Mouse (Mus musculus) C2C12 (cell line): ENCODE measurements around the gene Slc9b2. TPM values are rescaled to one million over a fixed set of nuclear protein-coding genes. Genes with fewer than 3 reads are reported as not detected.

ENCODE experiments used
- H3K27me3 ChIP-seq: one replicate; pipeline ENCODE4 v1.6.1; 2011; ENCODE audit not compliant: control insufficient read depth, insufficient read depth, insufficient read length
- H3K36me3 ChIP-seq: one replicate; pipeline ENCODE4 v1.6.1; 2011; ENCODE audit not compliant: control insufficient read depth, insufficient read depth
- H3K4me3 ChIP-seq: one replicate; pipeline ENCODE4 v1.5.1; 2011; ENCODE audit warnings: mild to moderate bottlenecking, control low read depth; ENCODE audit not compliant: poor library complexity, insufficient read depth, severe bottlenecking
- H3K79me2 ChIP-seq: one replicate; pipeline ENCODE4 v1.6.1; 2011; ENCODE audit not compliant: control insufficient read depth, insufficient read depth
- H3K79me3 ChIP-seq: one replicate; pipeline ENCODE4 v1.6.1; 2011; ENCODE audit warnings: low read depth, control low read depth
- H3ac ChIP-seq: one replicate; pipeline ENCODE3; 2011; ENCODE audit warnings: low read depth; ENCODE audit not compliant: control insufficient read depth, insufficient read length
- CEBPB ChIP-seq: IDR thresholded peaks from one replicate; pipeline ENCODE4 v1.6.1; 2011; ENCODE audit warnings: low read depth, mild to moderate bottlenecking, control low read depth, moderate library complexity
- CTCF ChIP-seq: IDR thresholded peaks from one replicate; pipeline ENCODE4 v1.5.1; 2011; ENCODE audit not compliant: control insufficient read depth, insufficient read depth, insufficient read length
- FOSL1 ChIP-seq: IDR thresholded peaks from one replicate; pipeline ENCODE4 v1.8.0; 2011; ENCODE audit warnings: mild to moderate bottlenecking, low read length; ENCODE audit not compliant: poor library complexity, insufficient read depth, severe bottlenecking
- MAX ChIP-seq: IDR thresholded peaks from one replicate; pipeline ENCODE4 v1.6.1; 2011; ENCODE audit warnings: mild to moderate bottlenecking, control low read depth
- MYOD1 ChIP-seq: IDR thresholded peaks from one replicate; pipeline ENCODE4 v1.6.1; 2011; ENCODE audit warnings: low read depth; ENCODE audit not compliant: control insufficient read depth, insufficient read length
- MYOG ChIP-seq: IDR thresholded peaks from one replicate; pipeline ENCODE4 v1.6.1; 2011; ENCODE audit not compliant: control insufficient read depth, insufficient read length; ENCODE audit errors: extremely low read depth
- USF1 ChIP-seq: IDR thresholded peaks from one replicate; pipeline ENCODE4 v1.6.1; 2011; ENCODE audit warnings: low read depth, mild to moderate bottlenecking, control low read depth, moderate library complexity
- long read RNA-seq, 2 experiments: library from polyadenylated mRNA; unstranded; transcript quantifications; one replicate each; pipeline ENCODE4 v2.0.0; 2019 to 2020
- polyA plus RNA-seq: library from polyadenylated mRNA; unstranded; fragments of >200 nt; fragmentation: generic; extraction: Trizol; gene quantifications from one replicate; pipeline ENCODE4 v1.2.1, GENCODE M21; 2012; ENCODE audit warnings: missing spikeins

Slc9b2 gene
- 0.22 TPM for polyA plus RNA-seq
- long read RNA-seq, experiment 1, full-length matches to known transcripts, result 1 of 1 reads
- long read RNA-seq, experiment 1, partial matches to known transcripts, result 0 of 1 reads
- long read RNA-seq, experiment 1, other reads (novel, unspliced or antisense), result 0 of 1 reads
- long read RNA-seq, experiment 2, full-length matches to known transcripts, result 1 of 2 reads
- long read RNA-seq, experiment 2, partial matches to known transcripts, result 0 of 2 reads
- long read RNA-seq, experiment 2, other reads (novel, unspliced or antisense), result 1 of 2 reads

DNA sequence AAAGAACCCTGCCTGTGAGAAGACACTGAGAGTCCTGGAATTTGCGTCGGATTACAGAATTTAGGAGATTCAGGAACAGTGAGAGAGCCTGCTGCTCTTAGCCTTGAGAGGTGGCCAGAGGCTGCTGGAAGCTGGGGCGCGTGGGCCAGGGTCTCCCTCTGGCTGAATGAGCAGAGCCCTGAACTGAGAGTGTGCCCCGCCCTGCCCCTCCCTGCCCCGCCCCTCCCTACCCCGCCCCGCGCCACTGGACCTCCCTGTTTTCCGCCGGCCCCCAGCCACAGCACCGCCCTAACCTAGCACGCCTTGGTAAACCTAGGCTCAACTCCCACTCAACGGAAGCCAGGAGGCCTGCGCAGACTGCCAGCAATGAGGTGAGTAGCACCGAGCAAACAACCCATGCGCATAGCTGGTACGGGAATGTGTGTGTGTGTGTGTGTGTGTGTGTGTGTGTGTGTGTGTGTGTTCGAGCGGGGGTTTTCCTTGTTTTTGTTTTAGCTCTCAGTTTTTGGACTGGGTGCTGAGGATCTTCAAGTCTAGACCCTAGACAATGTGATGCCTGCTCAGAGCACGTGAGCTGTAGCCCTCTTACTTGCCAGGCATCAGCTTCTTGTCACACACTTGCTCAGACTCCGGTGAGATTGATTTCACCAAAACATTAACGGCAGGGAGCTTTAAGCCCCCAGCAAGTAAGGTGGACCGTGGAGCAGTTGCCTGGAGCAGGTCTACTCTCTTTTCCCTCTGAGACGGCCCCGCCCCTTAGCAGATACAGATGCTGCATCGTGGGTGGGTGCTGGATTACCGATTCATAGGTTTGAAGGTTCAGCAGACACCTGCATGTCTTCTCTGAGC, at the start of gene Slc9b2:
Slc9b2 (plus strand) TSS at position 290 of the 849 bp plus-strand sequence.
- H3K27me3 ChIP-seq, result no peaks in the 10 kb centered on the region
- TF ChIP-seq CTCF, result no peak
- no peak within 1 kb of the TSS for H3K4me3 ChIP-seq
- H3K79me2 ChIP-seq, result no peaks in the 10 kb centered on the region
- H3ac ChIP-seq, result no peak within 1 kb of the TSS
- no peaks in the 10 kb centered on the region for H3K79me3 ChIP-seq
- H3K36me3 ChIP-seq, result no peaks in the 10 kb centered on the region

DNA sequence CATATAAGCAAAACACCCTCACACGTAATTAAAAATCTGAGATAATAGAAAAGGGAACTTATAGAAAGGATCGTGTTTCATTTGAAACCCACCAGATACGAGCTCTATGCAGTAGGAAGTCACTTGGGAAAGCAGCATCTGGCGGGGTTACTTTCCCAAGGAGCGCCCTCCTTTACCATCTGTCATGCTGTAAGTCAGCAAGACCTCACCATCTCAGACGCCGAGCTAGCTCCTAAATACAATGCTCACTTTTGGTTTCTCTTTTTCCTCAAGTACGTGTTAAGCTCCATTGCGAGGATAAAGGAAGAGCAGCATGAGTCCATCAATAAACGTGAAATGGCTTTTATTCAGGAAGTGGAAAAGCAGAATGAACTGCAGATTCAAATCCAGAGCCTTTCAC, 48.6 kb upstream of the Slc9b2 start:
- Histone ChIP-seq H3ac (no peak overlapping the region), H3K79me2 (no peaks in the 10 kb centered on the region), H3K36me3 (peaks cover 89% of the 10 kb centered on the region), H3K27me3 (no peaks in the 10 kb centered on the region), H3K4me3 (no peak overlapping the region), H3K79me3 (no peaks in the 10 kb centered on the region)
- TF ChIP-seq FOSL1 (no peak), MYOG (no peak), MAX (no peak), MYOD1 (no peak), USF1 (no peak), CEBPB (no peak), CTCF (no peak)

DNA sequence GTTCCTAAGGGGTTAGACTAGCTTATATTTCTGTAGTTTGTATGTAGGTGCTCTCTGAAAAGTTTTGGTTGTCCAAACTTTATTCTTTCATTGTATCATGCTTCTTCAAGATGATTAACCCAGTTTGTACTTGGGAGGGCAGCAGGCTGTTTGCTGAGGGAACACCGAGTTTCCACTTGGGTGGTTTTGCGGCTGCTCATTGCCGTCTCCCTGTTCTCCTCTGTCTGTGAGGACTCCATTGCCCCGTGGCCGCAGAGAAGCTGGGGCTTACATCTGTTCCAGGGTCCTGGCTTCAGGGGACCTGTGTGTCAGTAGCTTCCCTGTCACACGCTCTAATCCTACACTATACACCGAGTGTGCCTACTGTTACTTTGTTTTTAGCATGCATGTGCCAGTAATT, 47.3 kb upstream of the Slc9b2 start:
- no peak overlapping the region for H3K4me3 ChIP-seq
- H3K27me3 ChIP-seq, result no peaks in the 10 kb centered on the region
- H3K36me3 ChIP-seq, result peaks cover 96% of the 10 kb centered on the region
- TF ChIP-seq USF1 (no peak), MAX (no peak), CTCF (no peak), FOSL1 (no peak), CEBPB (no peak), MYOD1 (no peak), MYOG (no peak)
- H3K79me2 ChIP-seq, result no peaks in the 10 kb centered on the region
- H3K79me3 ChIP-seq, result no peaks in the 10 kb centered on the region
- no peak overlapping the region for H3ac ChIP-seq

DNA sequence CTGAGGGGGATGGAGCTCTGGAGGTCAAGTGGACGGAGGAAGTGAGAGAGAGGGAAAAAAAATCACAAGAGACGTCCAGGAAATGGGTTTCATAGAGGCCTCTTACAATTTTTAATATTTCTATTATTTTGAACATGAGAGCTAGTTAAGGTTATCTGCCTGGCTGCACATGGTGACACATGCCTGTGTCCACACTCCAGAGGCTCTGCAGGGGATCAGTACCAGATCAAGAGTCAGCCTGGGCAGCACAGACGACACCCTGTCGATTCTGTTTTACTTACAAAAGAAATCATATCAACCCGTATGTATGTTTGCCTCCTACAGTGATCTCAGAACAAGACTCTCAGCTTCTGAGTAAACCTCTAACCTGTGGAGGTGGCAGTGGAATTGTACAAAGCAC, 38.9 kb upstream of the Slc9b2 start:
- no peak overlapping the region for H3K4me3 ChIP-seq
- H3K79me2 ChIP-seq, result no peaks in the 10 kb centered on the region
- no peak overlapping the region for H3ac ChIP-seq
- TF ChIP-seq CEBPB (no peak), FOSL1 (no peak), CTCF (no peak), MYOG (no peak), MAX (no peak), USF1 (no peak), MYOD1 (no peak)
- H3K27me3 ChIP-seq, result no peaks in the 10 kb centered on the region
- peaks cover 97% of the 10 kb centered on the region for H3K36me3 ChIP-seq
- no peaks in the 10 kb centered on the region for H3K79me3 ChIP-seq

DNA sequence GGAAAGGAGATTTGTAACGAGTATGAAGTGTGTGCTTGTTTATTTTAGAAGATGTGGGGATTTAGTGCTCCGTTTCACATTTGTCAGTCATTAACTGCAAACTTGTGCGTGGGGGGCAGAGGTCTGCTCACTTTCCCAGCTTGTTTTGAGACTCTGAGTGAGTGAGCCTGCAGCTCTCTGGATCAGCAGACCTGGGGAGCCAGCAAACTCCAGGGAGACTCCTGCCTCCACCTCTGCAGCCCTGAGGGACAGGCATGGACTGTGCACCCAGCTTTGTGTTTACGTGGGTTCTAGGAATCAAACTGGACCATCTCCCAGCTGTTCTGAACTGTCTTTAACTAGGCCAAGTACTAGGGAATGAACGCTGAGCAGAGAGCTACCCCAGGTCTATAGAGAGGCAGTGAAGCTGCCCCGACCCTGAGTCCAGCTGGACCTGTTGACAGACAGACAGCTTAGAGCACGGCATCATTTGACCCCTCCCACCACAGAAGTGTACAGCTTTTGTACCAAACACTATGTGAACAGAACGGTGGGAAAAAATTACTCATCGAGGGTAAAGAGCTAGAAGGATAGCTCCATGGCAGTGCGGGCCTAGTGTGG, 38.0 kb upstream of the Slc9b2 start:
- peaks cover 93% of the 10 kb centered on the region for H3K36me3 ChIP-seq

GRCm38 (mm10) chr3:135272627-135273026, 34.9 kb upstream of the Slc9b2 start:
- Histone ChIP-seq H3K79me2 (no peaks in the 10 kb centered on the region), H3ac (no peak overlapping the region), H3K36me3 (peaks cover 62% of the 10 kb centered on the region), H3K27me3 (no peaks in the 10 kb centered on the region), H3K4me3 (no peak overlapping the region), H3K79me3 (no peaks in the 10 kb centered on the region)
- TF ChIP-seq MAX, result no peak

More for the DNA sequence above, 38.0 kb upstream of the Slc9b2 start:
- no peaks in the 10 kb centered on the region for H3K79me3 ChIP-seq
- TF ChIP-seq MAX (no peak), CTCF (no peak), MYOD1 (no peak), MYOG (no peak)
- no peaks in the 10 kb centered on the region for H3K27me3 ChIP-seq
- no peaks in the 10 kb centered on the region for H3K79me2 ChIP-seq
- H3ac ChIP-seq, result no peak overlapping the region
- H3K4me3 ChIP-seq, result no peak overlapping the region
